Mouse (Mus musculus) limb, embryonic 14.5 days (tissue): ENCODE measurements around the gene Shisa9. TPM values are rescaled to one million over a fixed set of nuclear protein-coding genes. Genes with fewer than 3 reads are reported as not detected.

Experiments
- ATAC-seq: fragments of 200-750 bp; cut with Nextera tagmentation; 2 replicates; pipeline ENCODE4 v1.8.0; 2017; ENCODE audit warnings: low read depth, moderate number of reproducible peaks, moderate TSS enrichment; ENCODE audit not compliant: low FRiP score
- DNase-seq: peaks from one replicate; pipeline ENCODE4 v3.0.0-alpha.2; 2015; ENCODE audit warnings: low spot score
- H3K27ac ChIP-seq: fragments of 300-500 bp; sonication (generic); replicated peaks from 2 replicates; pipeline ENCODE4 v1.5.1; 2014; ENCODE audit warnings: low read depth, mild to moderate bottlenecking, low read length, moderate library complexity, mixed read lengths
- H3K27me3 ChIP-seq: fragments of 300-500 bp; sonication (generic); 2 replicates; pipeline ENCODE4 v1.6.1; 2014; ENCODE audit warnings: low read length, mixed read lengths; ENCODE audit not compliant: control insufficient read depth, insufficient read depth
- H3K36me3 ChIP-seq: fragments of 300-500 bp; sonication (generic); 2 replicates; pipeline ENCODE4 v1.6.1; 2014; ENCODE audit warnings: mild to moderate bottlenecking, low read length, moderate library complexity, mixed read lengths; ENCODE audit not compliant: control insufficient read depth, insufficient read depth
- H3K4me1 ChIP-seq: fragments of 300-500 bp; sonication (generic); 2 replicates; pipeline ENCODE4 v1.6.1; 2014; ENCODE audit warnings: antibody characterized with exemption, low read length, mixed read lengths; ENCODE audit not compliant: control insufficient read depth, insufficient read depth
- H3K4me2 ChIP-seq: fragments of 300-500 bp; sonication (generic); replicated peaks from 2 replicates; pipeline ENCODE4 v1.6.1; 2014; ENCODE audit warnings: low read depth, mild to moderate bottlenecking, low read length, moderate library complexity; ENCODE audit not compliant: severe bottlenecking
- H3K4me3 ChIP-seq: fragments of 300-500 bp; sonication (generic); replicated peaks from 2 replicates; pipeline ENCODE4 v1.5.1; 2014; ENCODE audit warnings: low read length
- H3K9ac ChIP-seq: fragments of 300-500 bp; sonication (generic); 2 replicates; pipeline ENCODE4 v1.6.1; 2014; ENCODE audit warnings: mild to moderate bottlenecking, low read depth, low read length, moderate library complexity; ENCODE audit not compliant: severe bottlenecking
- H3K9me3 ChIP-seq: fragments of 300-500 bp; sonication (generic); 2 replicates; pipeline ENCODE4 v1.6.1; 2016; ENCODE audit warnings: low read length; ENCODE audit not compliant: control insufficient read depth
- POLR2A ChIP-seq: fragments of 200-500 bp; IDR thresholded peaks from 2 replicates; pipeline ENCODE4 v1.8.0; 2012; ENCODE audit warnings: inconsistent platforms, mild to moderate bottlenecking, moderate library complexity, borderline replicate concordance; ENCODE audit not compliant: insufficient read depth, insufficient read length; ENCODE audit errors: extremely low read depth
- WGBS: fragments of 180-500 bp; shearing (Covaris S2); extraction: QIAGEN DNeasy Blood & Tissue Kit; methylation state at CpG from one replicate; pipeline ENCODE4 v1.1.7; 2014; 5-methylcytosine and 5-hydroxymethylcytosine counted together
- polyA plus RNA-seq, 2 experiments: library from polyadenylated mRNA; depleted of rRNA in 1 of 2; stranded (reverse) in 1 of 2; unstranded in 1 of 2; fragments of >200 nt; fragmentation: Nextera tagmentation in 1 of 2; extraction: Ambion mirVana in 1 of 2; gene quantifications; 2 replicates each; pipeline versions ENCODE4 v1.2.1 to v1.2.3; 2012 to 2014

The Shisa9 gene
- polyA plus RNA-seq, 2 experiments = 1.8 to 2.4 TPM

DNA sequence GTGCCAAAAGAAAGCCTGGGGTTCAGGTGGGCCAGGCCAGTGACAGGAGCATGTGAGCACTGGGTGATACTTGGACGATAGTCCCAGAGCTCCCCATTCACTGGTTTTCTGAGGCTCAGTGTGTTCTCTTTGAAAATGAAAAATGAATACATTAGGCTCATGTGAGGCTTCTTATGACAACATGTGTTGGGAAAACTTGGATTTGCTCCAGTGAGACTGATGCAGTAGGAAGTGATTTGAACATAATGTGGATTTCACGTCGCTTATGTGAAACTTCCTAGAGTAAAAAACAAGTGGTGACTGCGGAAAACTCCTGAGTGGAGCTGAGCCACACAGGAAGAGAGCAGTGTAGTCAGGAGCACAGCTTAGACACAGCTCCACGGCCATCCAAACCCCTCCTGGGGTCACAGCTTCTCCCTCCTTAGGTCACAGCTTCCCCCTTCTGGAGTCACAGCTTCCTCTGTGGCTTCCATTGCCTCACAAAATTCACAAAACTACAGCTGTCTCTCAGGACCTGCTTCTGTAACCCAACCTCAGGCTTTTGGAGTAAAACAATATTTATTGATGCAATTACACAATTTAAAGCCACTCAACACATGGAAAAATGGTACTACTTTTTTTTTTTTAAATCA, 106.8 kb downstream of the Shisa9 start:
- Histone ChIP-seq H3K27ac (no peak overlapping the region), H3K4me2 (no peak overlapping the region), H3K9ac (no peak overlapping the region), H3K4me3 (no peak overlapping the region), H3K27me3 (no peaks in the 10 kb centered on the region), H3K9me3 (no peaks in the 10 kb centered on the region), H3K4me1 (no peaks in the 10 kb centered on the region; the same call in 1 of the 2 replicates), H3K36me3 (no peaks in the 10 kb centered on the region)
- TF ChIP-seq POLR2A = no peak
- WGBS = 54% methylated on average over 5 of the region's 5 CpGs
- peak; percentile 32 for DNase-seq
- no peak for ATAC-seq

DNA sequence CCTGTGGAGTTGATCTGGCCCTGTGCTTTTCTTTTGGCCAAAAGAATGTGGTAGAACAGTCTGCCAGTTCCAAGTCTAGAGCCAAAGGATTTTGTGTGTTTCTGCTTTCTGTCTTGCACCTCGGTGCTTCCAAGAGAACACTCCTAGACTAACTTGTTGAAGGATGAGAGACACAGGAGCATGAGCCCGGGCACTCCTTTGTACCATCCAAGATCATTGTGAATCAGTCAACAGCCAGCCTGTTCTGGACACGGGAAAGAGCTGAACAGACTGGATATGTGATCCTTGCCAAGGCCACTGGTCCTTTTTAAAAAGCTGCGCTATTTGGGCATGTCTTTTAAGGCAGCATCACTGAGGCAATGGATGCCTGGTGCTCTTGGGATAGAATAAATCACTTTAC, 109.3 kb downstream of the Shisa9 start:
- WGBS = 77% methylated on average over 4 of the region's 4 CpGs
- Histone ChIP-seq H3K9ac (no peak overlapping the region), H3K36me3 (no peaks in the 10 kb centered on the region), H3K4me3 (no peak overlapping the region), H3K4me1 (no peaks in the 10 kb centered on the region; the same call in 1 of the 2 replicates), H3K9me3 (no peaks in the 10 kb centered on the region), H3K27me3 (no peaks in the 10 kb centered on the region), H3K27ac (no peak overlapping the region), H3K4me2 (no peak overlapping the region)
- no peak for DNase-seq
- TF ChIP-seq POLR2A = no peak
- no peak for ATAC-seq

GRCm38 (mm10) chr16:12094784-12095315, 110.9 kb downstream of the Shisa9 start:
- WGBS = 43% methylated on average over 7 of the region's 7 CpGs
- no peak for DNase-seq
- Histone ChIP-seq H3K4me3 (no peak overlapping the region), H3K4me2 (no peak overlapping the region), H3K36me3 (no peaks in the 10 kb centered on the region), H3K9ac (no peak overlapping the region), H3K9me3 (no peaks in the 10 kb centered on the region), H3K4me1 (no peaks in the 10 kb centered on the region; the same call in 1 of the 2 replicates), H3K27ac (no peak overlapping the region), H3K27me3 (no peaks in the 10 kb centered on the region)
- no peak for ATAC-seq
- TF ChIP-seq POLR2A = no peak

- WGBS = 30% methylated on average over 2 of the region's 2 CpGs
- TF ChIP-seq POLR2A = no peak
- Histone ChIP-seq H3K4me3 (no peak overlapping the region), H3K9me3 (no peaks in the 10 kb centered on the region), H3K36me3 (no peaks in the 10 kb centered on the region), H3K4me1 (no peaks in the 10 kb centered on the region; the same call in 1 of the 2 replicates), H3K4me2 (no peak overlapping the region), H3K9ac (no peak overlapping the region), H3K27me3 (no peaks in the 10 kb centered on the region), H3K27ac (no peak overlapping the region)
- DNase-seq (no peak), ATAC-seq (no peak)
Measured at GRCm38 (mm10) chr16:12095365-12095764, 111.5 kb downstream of the Shisa9 start.

DNA sequence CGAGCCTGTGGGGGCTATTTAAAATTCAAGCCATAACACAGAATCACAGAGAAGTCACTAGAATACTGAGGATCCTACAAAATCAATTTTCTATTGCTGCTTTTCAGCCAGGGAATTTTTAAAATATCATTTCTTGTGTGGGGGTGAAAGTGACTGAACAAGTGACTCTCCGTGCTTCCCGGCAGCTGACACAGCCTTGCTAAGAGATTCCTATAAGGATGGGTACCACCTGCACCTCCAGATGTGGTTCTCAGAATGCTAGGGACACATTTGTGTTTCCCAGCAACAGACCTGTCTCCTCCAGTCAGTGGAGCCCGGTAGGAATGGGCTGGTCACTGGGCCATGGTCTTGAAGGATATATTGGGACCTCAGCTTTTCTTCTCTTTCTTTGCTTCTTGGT, 124.5 kb downstream of the Shisa9 start:
- WGBS = 89% methylated on average over 4 of the region's 4 CpGs
- ATAC-seq (no peak), DNase-seq (no peak)
- Histone ChIP-seq H3K9me3 (no peaks in the 10 kb centered on the region), H3K4me1 (no peaks in the 10 kb centered on the region), H3K9ac (no peak overlapping the region), H3K4me2 (no peak overlapping the region), H3K4me3 (no peak overlapping the region), H3K36me3 (no peaks in the 10 kb centered on the region), H3K27ac (no peak overlapping the region), H3K27me3 (no peaks in the 10 kb centered on the region)
- no peak for TF ChIP-seq POLR2A
